Mouse (Mus musculus) thymus, adult 2 months (tissue): ENCODE measurements around the gene Slc4a8.

ENCODE experiments used
- CTCF ChIP-seq: fragments of 200-500 bp; IDR thresholded peaks from 2 replicates; pipeline ENCODE4 v1.5.1; 2012; ENCODE audit warnings: mild to moderate bottlenecking, control low read depth, low read length, moderate library complexity, borderline replicate concordance; ENCODE audit not compliant: control insufficient read depth, poor library complexity, insufficient read depth; ENCODE audit errors: extremely low read depth
- POLR2A ChIP-seq: fragments of 200-500 bp; IDR thresholded peaks from 2 replicates; pipeline ENCODE4 v1.6.1; 2012; ENCODE audit warnings: mild to moderate bottlenecking, low read length, control low read depth, moderate library complexity; ENCODE audit not compliant: control insufficient read depth, poor library complexity, insufficient read depth; ENCODE audit errors: extremely low read depth

DNA sequence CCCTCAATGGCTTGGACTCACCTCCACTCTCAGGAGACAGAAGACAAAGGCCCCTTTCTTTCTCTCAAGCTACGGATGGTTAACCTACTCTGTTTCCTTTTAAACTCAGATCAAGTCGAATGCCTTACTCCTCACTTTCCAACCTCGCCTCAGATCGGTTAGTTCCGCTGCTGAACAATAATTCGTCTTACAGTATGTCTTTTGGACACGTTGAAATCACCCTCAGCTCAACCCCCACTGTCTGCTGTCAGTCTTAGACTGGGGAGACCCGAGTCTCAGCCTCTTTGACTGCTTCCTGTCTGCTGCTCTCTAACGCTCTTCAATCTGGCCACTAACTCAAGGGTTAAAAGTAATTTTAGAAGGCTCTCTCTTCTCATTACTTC is 520 bp upstream of the Slc4a8 start:
- TF ChIP-seq CTCF (no peak), POLR2A (no peak)
